Mouse (Mus musculus): ENCODE data around the gene Zfp287.
"Not testable (repeated sequence)": the region's sequence is repeated elsewhere in the genome, so short reads cannot be mapped to it uniquely, and the experiment has no call there.

The Zfp287 gene

DNA sequence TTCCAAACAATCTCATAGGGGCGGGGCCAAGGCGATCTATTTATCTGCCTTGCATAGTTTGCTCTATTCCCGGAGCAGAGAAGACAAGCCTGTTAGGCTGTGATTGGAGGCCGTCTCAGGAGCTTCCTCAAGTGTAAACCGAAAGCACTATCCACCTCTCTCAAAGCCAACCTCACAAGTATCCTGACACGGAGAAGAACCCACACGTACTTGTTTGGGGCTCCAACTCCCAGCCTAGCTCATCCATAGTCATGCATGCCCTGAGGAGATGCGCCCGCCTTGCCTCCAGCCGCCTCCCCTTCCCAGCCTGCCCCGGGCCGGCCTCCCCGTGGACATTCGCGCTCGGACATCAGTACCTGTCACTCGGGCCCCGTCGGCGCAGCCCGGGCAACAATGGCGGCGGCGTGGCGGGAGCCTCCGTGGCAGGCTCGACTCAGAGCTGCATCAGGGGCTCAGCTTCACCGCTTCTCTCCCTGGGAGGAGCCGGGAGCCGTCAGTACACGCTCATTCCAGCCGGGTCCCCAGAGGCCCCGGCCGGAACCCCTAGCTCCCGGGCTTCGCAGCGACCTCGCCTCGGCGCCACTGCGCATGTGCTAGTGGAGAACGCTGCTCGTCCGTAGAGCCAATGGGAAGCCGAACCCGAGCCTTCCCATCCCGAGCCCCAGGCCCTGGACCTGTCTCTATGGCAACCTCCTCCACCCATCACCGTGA is at the start of gene Zfp287:
Gene Zfp287 (minus strand): TSS at position 595 of the 711 bp plus-strand sequence.
- in situ Hi-C loops (cut with MboI, MseI) = loop anchor here in 1 of 2 experiments (10.0 kb wide), 1 partner anchor 1183 kb away; no protein-coding TSS in a partner anchor

DNA sequence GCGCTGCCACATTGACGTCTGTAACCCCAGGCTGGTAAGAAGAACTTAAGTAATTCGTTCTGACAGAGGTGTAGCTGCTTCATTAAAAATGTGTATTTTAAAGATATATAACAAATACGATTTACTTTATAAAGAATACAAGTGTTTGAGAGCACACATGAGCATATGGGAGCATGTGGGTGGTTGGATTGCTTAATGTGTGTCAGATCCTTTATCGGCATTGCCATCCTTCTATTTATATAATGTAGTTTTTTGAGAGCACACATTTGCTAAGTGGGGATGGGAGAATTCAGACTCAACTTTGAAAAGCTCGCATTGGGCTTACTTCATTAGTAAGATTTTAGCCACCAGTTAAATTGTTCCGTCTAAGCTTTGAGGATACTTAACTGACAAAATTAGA is 44.8 kb upstream of the Zfp287 start:
- in situ Hi-C loops (cut with MboI, MseI) = no loop called here

DNA sequence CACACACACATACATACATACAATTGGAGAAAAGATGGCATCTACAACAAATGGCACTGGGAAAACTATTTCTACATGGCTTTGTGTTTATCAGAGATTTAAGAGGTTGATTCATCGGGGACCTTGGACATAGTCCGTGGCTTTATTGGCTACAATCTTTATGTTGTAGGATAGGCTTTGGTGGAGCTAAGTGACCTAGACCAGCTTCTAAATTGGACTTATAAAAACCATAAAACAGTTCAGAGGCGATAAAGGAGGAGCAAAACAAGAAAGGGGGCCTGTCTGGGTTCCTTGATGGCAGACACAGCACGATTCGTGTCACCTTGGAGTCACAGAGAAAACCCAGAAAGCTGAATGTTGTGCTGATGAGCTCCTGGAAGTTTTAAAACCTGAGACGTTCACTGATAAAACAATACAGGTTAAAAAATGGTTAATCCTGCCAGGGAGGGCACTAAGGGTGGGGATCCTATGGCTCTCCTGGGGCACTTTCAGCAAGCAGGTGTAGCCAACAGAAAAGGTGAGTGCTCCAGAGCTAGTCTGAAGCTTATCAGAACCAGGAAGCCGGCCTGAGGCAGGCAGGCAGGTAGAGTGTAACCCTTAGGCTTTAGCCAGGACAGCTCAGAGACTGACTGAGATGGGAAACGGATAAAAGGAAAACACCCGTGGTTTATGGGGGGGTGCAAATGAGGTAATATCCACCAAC is 29.2 kb upstream of the Zfp287 start:
- in situ Hi-C loops (cut with MboI, MseI) = no loop called here

DNA sequence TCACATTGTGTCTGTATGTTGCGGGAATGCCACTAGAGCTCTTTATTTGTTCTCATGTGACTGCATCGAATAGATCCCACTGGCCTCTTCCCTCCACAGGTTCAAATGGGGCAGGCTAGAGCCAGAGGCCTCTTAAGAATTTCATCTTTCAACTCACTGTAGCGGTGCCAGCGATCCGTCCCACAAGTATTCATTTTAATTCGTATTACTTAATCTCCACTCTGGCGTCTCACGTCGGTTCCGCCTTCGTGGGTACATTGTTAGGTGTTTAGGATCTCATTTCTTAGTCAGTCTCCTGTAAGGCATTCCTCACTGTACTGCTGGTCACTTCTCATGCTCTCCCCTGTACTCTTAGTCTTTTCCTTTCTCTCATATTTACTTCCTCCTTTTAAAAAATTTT is 26.8 kb upstream of the Zfp287 start:
- in situ Hi-C loops (cut with MboI, MseI) = loop anchor here (5.0 to 10.0 kb wide), 4 partner anchors 89 to 376 kb away; partner anchors contain the start of gene Fbxw10 (in 1 of the 2)

DNA sequence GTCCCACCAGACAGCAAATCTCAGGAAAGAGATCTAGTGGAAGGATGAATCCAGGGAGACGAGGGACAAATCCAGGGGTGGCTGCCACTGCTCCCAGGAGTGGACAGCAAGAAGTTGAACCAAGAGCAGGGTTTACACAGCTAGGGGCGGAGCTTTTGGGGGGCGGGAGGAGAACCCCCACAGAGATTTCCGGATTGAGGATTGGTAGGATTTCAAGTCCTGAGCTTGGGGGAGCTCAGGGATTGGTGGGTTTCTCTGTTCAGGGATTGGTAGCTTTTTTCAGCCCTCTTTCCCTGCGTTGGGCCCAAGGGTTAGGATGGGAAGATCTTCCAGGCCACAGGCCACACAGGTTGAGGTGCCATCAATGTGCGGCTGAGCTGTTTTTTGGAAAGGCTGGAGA is 26.2 kb upstream of the Zfp287 start:
- in situ Hi-C loops (cut with MboI, MseI) = loop anchor here (5.0 to 10.0 kb wide), 4 partner anchors 89 to 377 kb away; partner anchors contain the start of gene Fbxw10 (in 1 of the 2)

DNA sequence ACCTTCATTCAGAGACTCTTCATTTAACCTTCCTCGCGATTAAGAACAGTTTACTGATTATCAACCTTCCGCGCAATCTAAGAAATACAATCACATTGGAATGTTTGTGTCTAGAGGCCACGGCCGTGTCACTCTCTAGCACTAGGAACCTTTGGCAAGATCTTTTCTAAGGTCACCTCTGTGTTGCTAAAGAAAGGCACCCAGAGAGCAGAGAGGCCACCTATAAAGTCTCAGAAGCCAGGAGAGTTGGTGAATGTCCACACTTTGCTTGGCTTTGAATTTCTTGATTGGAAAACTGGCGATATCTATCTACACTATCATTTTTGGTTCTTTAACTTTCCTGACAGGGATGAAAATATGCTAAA is 25.4 kb upstream of the Zfp287 start:
- in situ Hi-C loops (cut with MboI, MseI) = loop anchor here (5.0 to 10.0 kb wide), 4 partner anchors 90 to 378 kb away; partner anchors contain the start of gene Fbxw10 (in 1 of the 2)

DNA sequence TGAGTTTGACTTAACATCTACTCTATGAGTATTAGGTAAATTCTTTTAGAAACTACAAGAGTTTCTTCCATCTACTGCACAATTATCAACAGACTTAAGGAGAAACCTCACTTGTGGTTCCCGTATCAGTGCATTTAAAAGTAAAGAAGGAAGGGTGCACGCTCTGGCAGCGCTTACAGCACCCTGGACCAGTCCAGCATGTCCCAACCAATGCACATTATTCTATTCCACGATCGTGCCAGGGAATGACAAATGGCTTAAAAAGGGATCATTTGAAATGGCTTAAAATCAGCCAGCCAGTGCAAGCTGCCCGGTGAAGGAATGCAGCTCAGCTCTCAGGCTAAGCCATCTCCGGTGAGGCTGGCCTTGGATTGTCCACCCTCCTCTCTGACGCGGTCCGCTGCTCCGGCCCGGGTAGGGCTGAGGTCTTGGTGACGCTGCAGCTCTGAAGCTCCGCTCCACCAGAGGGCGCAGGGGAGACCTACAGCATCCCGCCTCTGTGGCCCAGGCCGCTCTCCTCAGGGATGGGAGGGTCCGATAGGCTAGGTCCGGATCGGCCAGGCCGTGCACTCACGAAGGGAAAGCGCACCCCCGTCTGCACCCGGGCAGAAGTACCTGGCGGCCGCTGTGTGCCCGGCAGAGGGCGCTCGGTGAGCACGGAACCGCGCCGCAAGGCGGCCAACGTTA is 24.9 kb upstream of the Zfp287 start:
- in situ Hi-C loops (cut with MboI, MseI) = loop anchor here (5.0 to 10.0 kb wide), 4 partner anchors 91 to 378 kb away; partner anchors contain the start of gene Fbxw10 (in 1 of the 2)

DNA sequence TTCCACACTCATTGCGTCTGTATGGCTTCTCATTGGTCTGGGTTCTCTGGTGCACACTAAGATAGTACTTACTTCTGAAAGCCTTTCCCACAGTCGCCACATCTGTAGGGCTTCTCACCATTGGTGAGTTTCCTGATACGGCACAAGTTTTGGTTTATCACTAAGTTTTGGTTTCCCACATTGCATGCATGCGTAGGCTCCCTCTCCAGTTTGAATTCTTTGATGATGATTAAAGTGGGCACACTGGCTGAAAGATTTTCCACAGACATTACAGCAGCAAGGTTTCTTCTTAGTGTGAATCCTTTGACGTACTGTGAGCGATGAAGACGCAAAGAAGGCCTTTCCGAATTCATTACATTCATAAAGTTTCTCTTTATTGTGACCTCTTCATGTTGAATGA is 21.1 kb upstream of the Zfp287 start, which contains the start of gene Gm10428:
Gene Gm10428 (plus strand): TSS at position 321 of the 400 bp plus-strand sequence.
- in situ Hi-C loops (cut with MboI, MseI) = loop anchor here in 1 of 2 experiments (10.0 kb wide), 1 partner anchor 382 kb away; no protein-coding TSS in a partner anchor

DNA sequence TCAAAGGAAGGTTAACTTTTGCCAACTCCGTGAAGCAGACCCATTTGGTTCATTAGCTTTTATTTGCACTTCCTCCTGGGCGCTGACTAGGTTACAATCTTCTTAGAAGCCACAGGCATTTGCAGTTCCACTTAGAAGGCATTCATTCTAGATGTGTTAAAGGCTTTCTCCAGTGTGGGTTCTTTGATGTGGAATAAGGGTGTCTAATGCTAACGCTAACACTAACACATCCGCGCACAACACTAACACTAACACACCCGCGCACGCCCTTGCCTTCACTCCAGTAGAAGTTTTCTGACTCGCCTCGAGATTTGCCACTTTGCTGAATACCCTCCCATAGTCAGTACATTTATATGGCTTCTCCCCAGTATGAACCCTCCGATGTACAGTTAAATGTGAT is 20.5 kb upstream of the Zfp287 start:
- in situ Hi-C loops (cut with MboI, MseI) = loop anchor here in 1 of 2 experiments (10.0 kb wide), 1 partner anchor 383 kb away; no protein-coding TSS in a partner anchor

DNA sequence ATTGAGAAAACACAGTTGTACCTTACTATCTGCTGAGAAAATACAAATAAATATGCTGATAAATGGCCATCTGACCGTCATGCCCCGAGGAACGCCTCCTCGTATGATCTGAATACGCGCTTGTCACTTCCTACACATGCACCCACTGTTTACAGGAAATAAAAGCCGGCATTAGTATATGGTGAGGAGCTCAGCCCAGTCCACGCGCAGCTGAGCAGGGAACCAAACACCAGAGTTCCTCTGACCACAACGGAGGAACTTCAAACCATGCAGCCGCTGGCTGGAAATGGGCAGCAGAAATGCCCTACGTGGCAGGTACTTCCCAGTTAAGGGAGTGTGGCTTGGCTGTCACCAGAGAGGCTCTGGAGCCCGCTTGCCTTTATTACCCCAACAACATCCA is 17.7 kb upstream of the Zfp287 start:
- in situ Hi-C loops (cut with MboI, MseI) = not testable (repeated sequence)

DNA sequence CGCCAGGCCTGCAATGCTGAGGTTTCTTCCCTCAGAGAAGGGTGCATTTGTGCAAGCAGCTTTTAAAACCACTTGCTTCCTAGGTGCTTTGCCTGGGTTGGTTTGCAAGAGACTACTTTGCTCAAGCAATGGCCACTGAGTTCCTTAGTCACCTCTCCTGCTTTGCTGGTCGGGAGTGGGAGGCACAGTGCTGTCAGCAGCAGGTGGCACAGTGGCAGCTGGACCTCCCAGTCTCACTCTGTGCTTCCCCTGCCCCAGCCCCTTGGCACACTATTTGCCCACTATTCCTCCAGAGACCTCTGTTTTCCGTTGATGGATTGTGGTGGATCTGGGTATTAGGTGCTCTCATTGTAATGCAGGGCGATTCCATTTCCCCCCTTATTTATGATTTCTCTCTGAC is 16.4 kb upstream of the Zfp287 start:
- in situ Hi-C loops (cut with MboI, MseI) = no loop called here

DNA sequence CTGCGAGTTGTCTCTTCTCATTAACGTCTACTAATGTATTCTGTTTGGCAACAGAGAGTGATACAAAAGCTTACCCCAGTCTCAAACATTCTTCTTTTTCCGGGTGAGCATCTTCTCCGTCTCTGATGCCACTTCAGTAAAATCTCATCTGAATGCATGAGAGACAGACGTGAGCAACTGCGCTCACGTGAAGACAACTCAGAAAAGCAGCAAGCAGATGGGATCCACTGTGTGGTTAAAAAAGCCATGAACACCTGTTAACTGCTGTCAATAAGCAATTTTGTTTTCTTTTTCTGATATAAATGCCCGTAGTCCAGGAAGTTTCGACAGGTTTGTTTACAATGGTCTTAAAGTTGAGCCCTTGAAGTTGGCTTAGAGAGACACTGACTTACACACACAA is 15.5 kb upstream of the Zfp287 start:
- in situ Hi-C loops (cut with MboI, MseI) = no loop called here

DNA sequence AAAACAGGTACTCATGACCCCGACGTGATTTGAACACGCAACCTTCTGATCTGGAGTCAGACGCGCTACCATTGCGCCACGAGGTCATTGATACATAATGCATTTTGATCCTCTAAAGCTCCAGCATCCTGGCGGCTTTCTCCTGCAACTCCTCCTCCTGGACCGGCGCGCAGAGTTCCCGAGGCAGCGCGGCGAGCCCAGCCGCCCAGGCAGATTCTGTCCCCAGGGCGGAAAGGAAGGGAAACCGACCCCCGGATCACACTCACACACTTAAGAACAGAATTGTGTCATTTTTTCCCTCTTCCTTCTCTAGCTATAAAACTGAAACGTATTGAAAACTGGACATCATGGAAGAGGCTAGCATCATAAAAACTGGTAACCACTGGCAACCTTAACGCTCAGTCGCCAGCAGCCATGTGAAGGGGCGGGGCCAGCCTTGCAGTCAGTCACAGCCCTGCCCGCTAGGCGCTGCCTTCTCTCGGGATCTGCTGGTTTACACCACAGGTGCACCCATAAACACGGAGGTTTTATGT is 14.4 kb upstream of the Zfp287 start:
- in situ Hi-C loops (cut with MboI, MseI) = no loop called here

DNA sequence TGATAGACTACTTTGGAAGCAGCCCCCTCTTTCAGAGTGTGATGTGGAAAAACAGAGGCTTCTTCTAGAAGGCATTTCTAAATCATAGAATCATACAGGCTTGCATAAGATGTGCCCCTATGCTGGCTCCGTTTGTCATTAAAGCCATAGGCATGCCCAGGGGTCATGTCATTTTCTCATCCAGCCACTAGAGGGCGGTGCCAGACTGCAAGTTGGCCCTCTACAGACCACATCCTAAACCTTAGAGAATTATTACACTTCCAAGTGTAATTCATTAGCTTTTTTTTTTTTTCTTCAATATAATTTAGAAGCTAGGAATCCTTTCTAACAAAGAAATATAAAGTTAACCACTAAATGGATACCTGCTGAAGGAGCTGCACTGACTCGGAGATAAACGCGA is 12.4 kb upstream of the Zfp287 start:
- in situ Hi-C loops (cut with MboI, MseI) = no loop called here

DNA sequence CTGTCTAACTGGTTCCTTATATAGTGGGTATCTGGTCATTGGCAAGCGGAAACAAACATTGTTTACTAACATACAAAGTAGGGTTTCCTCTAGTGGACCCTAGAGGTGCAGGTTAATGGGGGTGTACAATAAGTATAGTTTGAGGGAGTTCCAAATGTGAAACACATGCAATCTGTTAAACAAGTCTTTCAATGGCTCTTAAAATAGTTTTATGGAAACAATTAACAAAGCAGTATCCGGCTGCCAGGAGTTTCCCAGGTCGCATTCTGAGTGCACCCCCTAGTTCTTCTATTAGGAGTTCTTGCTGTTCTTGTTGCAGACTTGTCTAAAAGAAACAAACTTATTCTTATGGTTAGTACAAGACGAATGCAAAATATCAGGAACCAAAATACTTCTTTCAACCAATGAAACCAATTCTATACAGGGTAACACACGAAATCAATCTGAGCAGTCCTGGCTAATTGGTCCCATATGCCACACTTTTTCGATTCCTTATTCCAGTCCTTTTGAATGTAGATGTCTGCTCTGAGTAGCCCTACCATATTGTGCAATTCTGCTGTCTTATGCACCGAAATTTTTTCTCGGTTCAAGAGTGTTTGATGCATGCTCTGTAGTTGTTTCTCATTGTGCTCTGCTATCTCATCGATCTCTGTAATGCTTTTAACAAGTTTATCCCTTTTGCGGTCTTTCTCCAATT is 10.7 kb upstream of the Zfp287 start:
- in situ Hi-C loops (cut with MboI, MseI) = no loop called here

DNA sequence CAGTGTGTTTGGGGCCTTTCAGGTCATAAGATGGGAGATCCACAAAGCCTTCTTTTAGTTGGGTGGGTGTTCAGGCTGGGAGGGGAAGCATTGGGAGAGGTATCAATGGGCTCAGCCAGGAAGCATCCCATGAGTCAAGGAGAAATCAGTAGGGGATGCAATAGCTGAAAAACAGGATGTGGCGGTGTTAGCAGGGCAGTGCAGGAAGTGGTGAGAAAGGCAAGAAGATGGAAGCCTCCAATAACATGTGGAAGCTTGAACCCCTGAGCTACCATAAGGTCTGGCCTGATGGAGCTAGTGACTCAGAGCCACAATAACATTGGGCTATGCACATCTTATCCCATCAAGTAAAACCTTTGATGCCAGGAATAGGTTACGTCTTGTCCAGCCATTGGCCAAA is 9.5 kb upstream of the Zfp287 start:
- in situ Hi-C loops (cut with MboI, MseI) = no loop called here

DNA sequence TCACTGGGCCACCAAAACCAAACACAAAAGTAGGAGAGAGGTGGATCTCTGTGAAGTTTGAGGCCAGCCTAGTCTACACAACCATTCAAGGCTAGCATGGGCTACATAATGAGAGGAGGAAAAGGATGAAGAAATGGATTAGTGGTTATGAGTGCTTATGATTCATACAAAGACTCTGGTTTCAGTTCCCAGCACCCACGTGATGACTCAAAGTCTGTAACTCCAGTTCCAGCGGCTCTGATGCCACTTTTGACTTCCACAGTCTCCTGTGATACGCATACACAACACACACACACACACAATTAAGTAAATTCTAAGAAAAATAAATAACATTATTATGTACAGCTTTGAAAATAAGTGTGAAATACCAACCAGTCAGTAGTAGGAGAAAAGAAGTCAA is 960 bp upstream of the Zfp287 start:
- in situ Hi-C loops (cut with MboI, MseI) = loop anchor here in 1 of 2 experiments (10.0 kb wide), 1 partner anchor 1182 kb away; no protein-coding TSS in a partner anchor

DNA sequence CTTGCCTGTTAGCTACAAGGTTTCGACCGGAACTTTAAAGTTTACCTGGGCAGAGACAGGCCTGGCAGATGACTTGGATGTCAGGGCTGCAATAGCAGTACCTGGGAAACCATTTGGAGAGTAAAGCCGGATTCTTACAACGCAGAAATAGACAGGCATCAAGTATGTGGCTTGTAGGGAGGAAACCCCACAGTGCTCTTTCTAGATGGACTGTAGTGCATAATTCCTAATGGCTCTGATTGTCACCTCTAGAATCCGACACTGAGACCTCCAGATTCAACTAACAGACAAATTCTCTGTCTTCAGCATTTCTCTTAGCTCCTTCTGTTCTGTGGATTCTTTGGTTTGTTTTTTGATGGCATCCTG is 300 bp upstream of the Zfp287 start:
- in situ Hi-C loops (cut with MboI, MseI) = loop anchor here in 1 of 2 experiments (10.0 kb wide), 1 partner anchor 1183 kb away; no protein-coding TSS in a partner anchor

DNA sequence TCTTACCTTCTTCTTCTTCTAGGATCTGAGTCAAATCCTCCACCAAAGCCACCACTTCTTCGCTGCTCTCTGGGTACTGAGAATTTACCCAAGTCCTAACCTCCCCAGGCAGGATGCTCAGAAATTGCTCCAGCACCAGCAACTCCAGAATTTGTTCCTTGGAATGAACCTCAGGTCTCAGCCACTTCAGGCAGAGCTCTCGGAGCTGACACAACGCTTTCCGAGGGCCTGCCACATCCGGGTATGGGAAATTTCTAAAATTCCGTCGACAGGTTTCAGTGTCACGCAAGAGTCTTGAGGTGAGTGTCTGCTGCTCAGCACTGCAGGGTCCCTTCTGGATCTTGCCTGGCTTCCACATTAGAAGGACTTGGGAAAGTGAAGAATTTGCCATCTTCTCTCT is 3.4 kb downstream of the Zfp287 start:
- in situ Hi-C loops (cut with MboI, MseI) = loop anchor here in 1 of 2 experiments (5.0 kb wide), 1 partner anchor 81 kb away; the partner anchor contains the start of genes Lrrc75a and Mmgt2

DNA sequence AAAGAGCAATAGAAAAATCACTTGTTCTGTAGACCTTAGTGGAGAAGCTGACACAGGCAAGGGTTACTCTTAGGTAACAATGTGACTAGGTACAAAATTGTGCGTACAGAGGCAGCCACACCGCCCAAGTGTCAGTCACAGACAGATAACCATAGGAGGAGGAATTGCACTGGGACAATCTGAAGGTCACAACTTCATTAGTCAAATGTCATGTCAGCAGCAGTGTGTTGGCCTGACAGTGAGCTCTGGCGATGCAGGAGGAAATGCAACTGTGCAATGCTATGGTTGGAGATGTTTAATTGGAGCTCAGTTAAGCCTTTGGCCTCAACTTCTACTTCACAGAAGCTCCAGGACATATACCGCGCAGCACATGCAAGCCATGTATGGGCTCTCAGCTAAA is 21.0 kb downstream of the Zfp287 start:
- in situ Hi-C loops (cut with MboI, MseI) = no loop called here

DNA sequence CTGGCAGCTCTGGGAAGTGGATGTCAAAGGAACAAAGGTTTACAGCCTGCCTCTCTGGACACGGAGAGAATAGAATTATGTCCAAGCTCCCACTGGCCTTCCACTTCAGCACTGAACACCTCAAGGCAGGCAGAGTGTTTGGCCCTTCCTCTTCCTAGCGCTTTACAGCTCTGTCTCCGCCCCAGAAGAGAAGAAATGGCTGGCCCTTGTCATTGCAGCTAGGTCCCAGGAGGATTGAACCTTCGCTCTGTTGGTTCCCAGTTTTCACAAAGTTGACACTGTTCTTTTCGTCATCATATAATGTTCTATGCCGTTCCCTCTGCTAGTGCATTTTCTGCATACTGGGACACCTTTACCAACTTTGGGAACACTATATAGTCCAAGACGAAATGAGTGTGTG is 23.5 kb downstream of the Zfp287 start:
- in situ Hi-C loops (cut with MboI, MseI) = no loop called here
